Mouse (Mus musculus) embryonic fibroblast, embryonic 13.5 days (primary cell): ENCODE data around the gene Gm3402. TPM values are rescaled to one million over a fixed set of nuclear protein-coding genes. Genes with fewer than 3 reads are reported as not detected.
"Not testable (repeated sequence)": the region's sequence is repeated elsewhere in the genome, so short reads cannot be mapped to it uniquely, and the experiment has no call there.

Experiments
- H3K27ac ChIP-seq: 2 replicates; pipeline ENCODE4 v1.5.1; 2012; ENCODE audit warnings: low read length, control low read depth, inconsistent platforms; ENCODE audit not compliant: insufficient read depth
- H3K4me1 ChIP-seq: 2 replicates; pipeline ENCODE4 v1.6.1; 2011; ENCODE audit warnings: low read length; ENCODE audit not compliant: control insufficient read depth, insufficient read depth
- H3K4me3 ChIP-seq: 2 replicates; pipeline ENCODE4 v1.5.1; 2011; ENCODE audit warnings: mild to moderate bottlenecking, control low read depth, low read length; ENCODE audit not compliant: insufficient read depth
- CTCF ChIP-seq: IDR thresholded peaks from 2 replicates; pipeline ENCODE4 v1.5.1; 2011; ENCODE audit warnings: mild to moderate bottlenecking, control low read depth, low read length, moderate library complexity, borderline replicate concordance; ENCODE audit not compliant: insufficient read depth
- POLR2A ChIP-seq: IDR thresholded peaks from 2 replicates; pipeline ENCODE4 v1.6.1; 2011; ENCODE audit warnings: low read depth, mild to moderate bottlenecking, control low read depth, low read length, moderate library complexity
- polyA plus RNA-seq: library from polyadenylated mRNA; stranded (reverse); fragments of >200 nt; gene quantifications from 2 replicates; pipeline ENCODE4 v1.2.4, GENCODE M21; 2011; ENCODE audit warnings: low read depth; ENCODE audit not compliant: missing spikeins, insufficient read length

Gene Gm3402
- not detected in 2 replicates for polyA plus RNA-seq

GRCm38 (mm10) chr5:146513823-146514222 is at the start of gene Gm3402:
Gm3402 (plus strand) TSS chr5:146514123.
- not testable (repeated sequence) for H3K27ac ChIP-seq, H3K4me3 ChIP-seq, H3K4me1 ChIP-seq

- Histone ChIP-seq H3K4me1 (no peaks in the 10 kb centered on the region), H3K4me3 (no peak overlapping the region), H3K27ac (no peak overlapping the region)
- TF ChIP-seq CTCF (no peak), POLR2A (no peak)
Observed at GRCm38 (mm10) chr5:146466663-146467062, 47.3 kb upstream of the Gm3402 start.

- TF ChIP-seq POLR2A (no peak), CTCF (no peak)
- H3K4me1 ChIP-seq: no peaks in the 10 kb centered on the region
Observed at GRCm38 (mm10) chr5:146468311-146468710, 45.6 kb upstream of the Gm3402 start.

GRCm38 (mm10) chr5:146470821-146471220 is 43.1 kb upstream of the Gm3402 start:
- no peak for TF ChIP-seq POLR2A
- TF ChIP-seq CTCF: no peak
- no peaks in the 10 kb centered on the region for H3K4me1 ChIP-seq

More at GRCm38 (mm10) chr5:146468311-146468710, 45.6 kb upstream of the Gm3402 start:
- Histone ChIP-seq H3K27ac (no peak overlapping the region), H3K4me3 (no peak overlapping the region)

GRCm38 (mm10) chr5:146471311-146471710 is 42.6 kb upstream of the Gm3402 start:
- Histone ChIP-seq H3K27ac (no peak overlapping the region), H3K4me3 (no peak overlapping the region), H3K4me1 (no peaks in the 10 kb centered on the region)
- no peak for TF ChIP-seq CTCF
- TF ChIP-seq POLR2A: no peak

More at GRCm38 (mm10) chr5:146470821-146471220, 43.1 kb upstream of the Gm3402 start:
- Histone ChIP-seq H3K27ac (no peak overlapping the region), H3K4me3 (no peak overlapping the region)

- no peak overlapping the region for H3K4me3 ChIP-seq
- no peaks in the 10 kb centered on the region for H3K4me1 ChIP-seq
- no peak overlapping the region for H3K27ac ChIP-seq
- no peak for TF ChIP-seq POLR2A
- TF ChIP-seq CTCF: no peak
Observed at GRCm38 (mm10) chr5:146471821-146472220, 42.1 kb upstream of the Gm3402 start.

- not testable (repeated sequence) for H3K27ac ChIP-seq, H3K4me3 ChIP-seq
Observed at GRCm38 (mm10) chr5:146479564-146479963, 34.4 kb upstream of the Gm3402 start.

GRCm38 (mm10) chr5:146481665-146482064 is 32.3 kb upstream of the Gm3402 start, which contains the start of gene Gm6408:
Gm6408 (plus strand) TSS chr5:146481965.
- H3K4me1 ChIP-seq, H3K4me3 ChIP-seq, H3K27ac ChIP-seq: not testable (repeated sequence)

More at GRCm38 (mm10) chr5:146479564-146479963, 34.4 kb upstream of the Gm3402 start:
- H3K4me1 ChIP-seq: not testable (repeated sequence)

- H3K4me3 ChIP-seq, H3K4me1 ChIP-seq, H3K27ac ChIP-seq: not testable (repeated sequence)
Observed at GRCm38 (mm10) chr5:146488959-146489358, 25.0 kb upstream of the Gm3402 start.

- H3K27ac ChIP-seq, H3K4me3 ChIP-seq, H3K4me1 ChIP-seq: not testable (repeated sequence)
Observed at GRCm38 (mm10) chr5:146491063-146491462, 22.9 kb upstream of the Gm3402 start, which contains the start of gene Gm6370. Gm6370 (plus strand) TSS chr5:146491363.

- H3K4me3 ChIP-seq, H3K4me1 ChIP-seq: not testable (repeated sequence)
Observed at GRCm38 (mm10) chr5:146502099-146502498, 11.8 kb upstream of the Gm3402 start, which contains the start of gene 4930449I24Rik. 4930449I24Rik (plus strand) TSS chr5:146502399.

GRCm38 (mm10) chr5:146525501-146525900 is 11.6 kb downstream of the Gm3402 start, which contains the start of gene Gm3404:
Gm3404 (plus strand) TSS chr5:146525801.
- H3K4me3 ChIP-seq, H3K4me1 ChIP-seq, H3K27ac ChIP-seq: not testable (repeated sequence)

More at GRCm38 (mm10) chr5:146502099-146502498, 11.8 kb upstream of the Gm3402 start, which contains the start of gene 4930449I24Rik:
- H3K27ac ChIP-seq: not testable (repeated sequence)

GRCm38 (mm10) chr5:146537347-146537746 is 23.4 kb downstream of the Gm3402 start, which contains the start of gene Gm3409:
Gm3409 (plus strand) TSS chr5:146537647.
- not testable (repeated sequence) for H3K4me1 ChIP-seq, H3K27ac ChIP-seq, H3K4me3 ChIP-seq

GRCm38 (mm10) chr5:146555836-146556235 is 41.9 kb downstream of the Gm3402 start, which contains the start of gene Gm3415:
Gm3415 (plus strand) TSS chr5:146556136.
- H3K4me1 ChIP-seq, H3K27ac ChIP-seq, H3K4me3 ChIP-seq: not testable (repeated sequence)
